Mouse (Mus musculus) forebrain, embryonic 16.5 days (tissue): ENCODE data around the gene Cir1. TPM values are rescaled to one million over a fixed set of nuclear protein-coding genes. Genes with fewer than 3 reads are reported as not detected.

ENCODE experiments used
- ATAC-seq: fragments of 200-750 bp; cut with Nextera tagmentation; 2 replicates; pipeline ENCODE4 v1.8.0; 2017; ENCODE audit warnings: mild to moderate bottlenecking, moderate library complexity
- H3K27ac ChIP-seq: fragments of 300-500 bp; sonication (generic); 2 replicates; pipeline ENCODE4 v1.5.1; 2014; ENCODE audit warnings: low read length, control low read depth
- H3K27me3 ChIP-seq: fragments of 300-500 bp; sonication (generic); replicated peaks from 2 replicates; pipeline ENCODE4 v1.6.1; 2014; ENCODE audit warnings: low read length; ENCODE audit not compliant: control insufficient read depth, insufficient read depth
- H3K36me3 ChIP-seq: fragments of 300-500 bp; sonication (generic); 2 replicates; pipeline ENCODE4 v1.6.1; 2014; ENCODE audit not compliant: control insufficient read depth, insufficient read depth
- H3K4me1 ChIP-seq: fragments of 300-500 bp; sonication (generic); replicated peaks from 2 replicates; pipeline ENCODE4 v1.6.1; 2014; ENCODE audit warnings: low read length; ENCODE audit not compliant: control insufficient read depth, insufficient read depth
- H3K4me2 ChIP-seq: fragments of 300-500 bp; sonication (generic); 2 replicates; pipeline ENCODE4 v1.6.1; 2014; ENCODE audit warnings: mild to moderate bottlenecking, low read length, control low read depth
- H3K4me3 ChIP-seq: fragments of 300-500 bp; sonication (generic); replicated peaks from 2 replicates; pipeline ENCODE4 v1.5.1; 2014; ENCODE audit warnings: mild to moderate bottlenecking, low read length, control low read depth
- H3K9ac ChIP-seq: fragments of 300-500 bp; sonication (generic); replicated peaks from 2 replicates; pipeline ENCODE4 v1.6.1; 2014; ENCODE audit warnings: low read depth, low read length, control low read depth
- H3K9me3 ChIP-seq: fragments of 300-500 bp; sonication (generic); 2 replicates; pipeline ENCODE4 v1.6.1; 2016; ENCODE audit warnings: low read length; ENCODE audit not compliant: control insufficient read depth
- WGBS: fragments of 180-500 bp; shearing (Covaris S2); extraction: QIAGEN DNeasy Blood & Tissue Kit; methylation state at CpG from one replicate; pipeline ENCODE4 v1.1.7; 2014; 5-methylcytosine and 5-hydroxymethylcytosine counted together
- polyA plus RNA-seq: library from polyadenylated mRNA; unstranded; fragments of >200 nt; fragmentation: Nextera tagmentation; extraction: Ambion mirVana; gene quantifications from 2 replicates; pipeline ENCODE4 v1.2.1, GENCODE M21; 2015

Gene Cir1
- polyA plus RNA-seq, 1 experiment from 2014 or later = 24.6 TPM

- Histone ChIP-seq H3K27me3 (no peaks in the 10 kb centered on the region), H3K9me3 (no peaks in the 10 kb centered on the region), H3K4me1 (peaks cover 13% of the 10 kb centered on the region), H3K9ac (peak overlapping the region; percentile 72), H3K36me3 (peaks cover 10% of the 10 kb centered on the region), H3K27ac (peak overlapping the region; percentile 84), H3K4me3 (peak overlapping the region; percentile 84), H3K4me2 (peak overlapping the region; percentile 63)
- 41% methylated on average over 14 of the region's 14 CpGs for WGBS
- peak; percentile 21 for ATAC-seq
These were observed 608 bp upstream of the Cir1 start for GRCm38 (mm10) chr2:73313117-73313501.

GRCm38 (mm10) chr2:73306006-73306405, 6.5 kb downstream of the Cir1 start:
- no peak for ATAC-seq
- H3K9me3 ChIP-seq = no peaks in the 10 kb centered on the region
- 86% methylated on average over 7 of the region's 7 CpGs for WGBS
- H3K4me3 ChIP-seq = no peak overlapping the region
- H3K9ac ChIP-seq = no peak overlapping the region
- H3K4me1 ChIP-seq = peaks cover 1% of the 10 kb centered on the region; the same call in 1 of the 2 replicates
- no peak overlapping the region for H3K4me2 ChIP-seq
- no peaks in the 10 kb centered on the region for H3K27me3 ChIP-seq
- no peak overlapping the region for H3K27ac ChIP-seq
- H3K36me3 ChIP-seq = peaks cover 18% of the 10 kb centered on the region

GRCm38 (mm10) chr2:73304506-73304905, 8.0 kb downstream of the Cir1 start:
- no peak overlapping the region for H3K4me3 ChIP-seq
- no peaks in the 10 kb centered on the region for H3K4me1 ChIP-seq
- no peak for ATAC-seq
- H3K27me3 ChIP-seq = no peaks in the 10 kb centered on the region
- WGBS = 88% methylated on average over 5 of the region's 5 CpGs
- no peak overlapping the region for H3K9ac ChIP-seq
- no peaks in the 10 kb centered on the region for H3K9me3 ChIP-seq
- H3K4me2 ChIP-seq = no peak overlapping the region
- H3K36me3 ChIP-seq = peaks cover 17% of the 10 kb centered on the region
- no peak overlapping the region for H3K27ac ChIP-seq

- no peaks in the 10 kb centered on the region for H3K4me1 ChIP-seq
- H3K36me3 ChIP-seq = peaks cover 11% of the 10 kb centered on the region; the same call in 1 of the 2 replicates
- H3K9me3 ChIP-seq = no peaks in the 10 kb centered on the region
- WGBS = 96% methylated on average over 9 of the region's 9 CpGs
- no peaks in the 10 kb centered on the region for H3K27me3 ChIP-seq
- no peak overlapping the region for H3K9ac ChIP-seq
- H3K4me2 ChIP-seq = no peak overlapping the region
- no peak for ATAC-seq
- H3K4me3 ChIP-seq = no peak overlapping the region
- no peak overlapping the region for H3K27ac ChIP-seq
These were observed 9.8 kb downstream of the Cir1 start for GRCm38 (mm10) chr2:73302722-73303121.

GRCm38 (mm10) chr2:73301979-73302378, 10.5 kb downstream of the Cir1 start:
- H3K9ac ChIP-seq = no peak overlapping the region
- ATAC-seq = no peak
- WGBS = 100% methylated on average over 1 of the region's 1 CpGs
- H3K27me3 ChIP-seq = no peaks in the 10 kb centered on the region
- no peak overlapping the region for H3K4me2 ChIP-seq
- H3K27ac ChIP-seq = no peak overlapping the region
- H3K36me3 ChIP-seq = peaks cover 11% of the 10 kb centered on the region; the same call in 1 of the 2 replicates
- no peaks in the 10 kb centered on the region for H3K4me1 ChIP-seq
- no peak overlapping the region for H3K4me3 ChIP-seq
- no peaks in the 10 kb centered on the region for H3K9me3 ChIP-seq

GRCm38 (mm10) chr2:73298841-73299240, 13.7 kb downstream of the Cir1 start:
- Histone ChIP-seq H3K4me1 (no peaks in the 10 kb centered on the region), H3K4me3 (no peak overlapping the region), H3K27me3 (no peaks in the 10 kb centered on the region), H3K9me3 (no peaks in the 10 kb centered on the region), H3K4me2 (no peak overlapping the region), H3K36me3 (peaks cover 5% of the 10 kb centered on the region; the same call in 1 of the 2 replicates), H3K9ac (no peak overlapping the region), H3K27ac (no peak overlapping the region)
- ATAC-seq = no peak
- 32% methylated on average over 3 of the region's 3 CpGs for WGBS

- Histone ChIP-seq H3K9me3 (no peaks in the 10 kb centered on the region), H3K27me3 (no peaks in the 10 kb centered on the region), H3K9ac (no peak overlapping the region), H3K4me2 (no peak overlapping the region), H3K4me1 (no peaks in the 10 kb centered on the region), H3K27ac (no peak overlapping the region), H3K36me3 (peaks cover 5% of the 10 kb centered on the region; the same call in 1 of the 2 replicates), H3K4me3 (no peak overlapping the region)
- no peak for ATAC-seq
- 76% methylated on average over 7 of the region's 7 CpGs for WGBS
These were observed 14.3 kb downstream of the Cir1 start for GRCm38 (mm10) chr2:73298154-73298553.

- no peaks in the 10 kb centered on the region for H3K4me1 ChIP-seq
- H3K36me3 ChIP-seq = peaks cover 5% of the 10 kb centered on the region; the same call in 1 of the 2 replicates
- WGBS = 89% methylated on average over 7 of the region's 7 CpGs
- H3K4me2 ChIP-seq = no peak overlapping the region
- H3K27me3 ChIP-seq = no peaks in the 10 kb centered on the region
- H3K9ac ChIP-seq = no peak overlapping the region
- H3K4me3 ChIP-seq = no peak overlapping the region
- no peak overlapping the region for H3K27ac ChIP-seq
- no peak for ATAC-seq
- H3K9me3 ChIP-seq = no peaks in the 10 kb centered on the region
These were observed 17.5 kb downstream of the Cir1 start for GRCm38 (mm10) chr2:73295023-73295422.

GRCm38 (mm10) chr2:73291130-73291529, 21.4 kb downstream of the Cir1 start:
- no peak overlapping the region for H3K27ac ChIP-seq
- H3K27me3 ChIP-seq = no peaks in the 10 kb centered on the region
- 0 out of 2 replicates have a peak, but pooled peaks cover 2% of the 10 kb centered on the region for H3K36me3 ChIP-seq
- no peak for ATAC-seq
- H3K4me3 ChIP-seq = no peak overlapping the region
- H3K4me1 ChIP-seq = no peaks in the 10 kb centered on the region
- H3K9ac ChIP-seq = no peak overlapping the region
- no peak overlapping the region for H3K4me2 ChIP-seq
- WGBS = 89% methylated on average over 4 of the region's 4 CpGs
- H3K9me3 ChIP-seq = no peaks in the 10 kb centered on the region

GRCm38 (mm10) chr2:73285630-73286029, 26.9 kb downstream of the Cir1 start:
- Histone ChIP-seq H3K36me3 (0 out of 2 replicates have a peak, but pooled peaks cover 2% of the 10 kb centered on the region), H3K4me3 (no peak overlapping the region), H3K9me3 (no peaks in the 10 kb centered on the region), H3K4me2 (no peak overlapping the region), H3K27ac (no peak overlapping the region), H3K27me3 (0 out of 2 replicates have a peak, but pooled peaks cover 5% of the 10 kb centered on the region), H3K4me1 (peaks cover 5% of the 10 kb centered on the region), H3K9ac (no peak overlapping the region)
- no peak for ATAC-seq
- 1% methylated on average over 2 of the region's 2 CpGs for WGBS
